Mouse (Mus musculus) erythroid progenitor cell, adult 5-6 weeks (primary cell): ENCODE data around the gene Map3k21. TPM values are rescaled to one million over a fixed set of nuclear protein-coding genes. Genes with fewer than 3 reads are reported as not detected.
A peak's percentile ranks its signal among the peaks of the same experiment; 100 is the strongest.

ENCODE experiments used
- ATAC-seq: replicated peaks from 2 replicates; pipeline ENCODE4 v1.8.0; 2016; ENCODE audit warnings: moderate number of reproducible peaks, mild to moderate bottlenecking, moderate TSS enrichment, inconsistent platforms; ENCODE audit not compliant: poor library complexity, low FRiP score, severe bottlenecking
- total RNA-seq, 2 experiments: library from RNA; stranded (forward) in 1 of 2; stranded (reverse) in 1 of 2; fragments of 150-400 nt in 1 of 2; fragments of 186-747, 209-891 nt in 1 of 2; gene quantifications; 2 replicates each; pipeline versions ENCODE4 v1.2.3 to v1.2.4; 2015 to 2017; ENCODE audit warnings: low replicate concordance in 2 of 2

Gene Map3k21
- total RNA-seq, 2 experiments from 2014 or later: not detected

DNA sequence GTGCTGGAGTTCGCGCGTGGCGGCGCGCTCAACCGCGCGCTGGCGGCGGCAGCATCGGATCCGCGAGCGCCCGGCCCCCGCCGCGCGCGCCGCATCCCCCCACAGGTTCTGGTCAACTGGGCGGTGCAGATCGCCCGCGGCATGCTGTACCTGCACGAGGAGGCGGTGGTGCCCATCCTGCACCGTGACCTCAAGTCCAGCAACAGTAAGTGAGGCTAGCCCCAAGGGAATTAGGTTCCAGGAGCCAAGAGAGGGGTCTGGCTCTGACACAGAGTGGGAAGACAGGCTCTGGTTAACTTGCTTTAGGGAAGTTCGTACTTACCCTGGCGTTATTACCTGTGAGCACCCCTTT lies 955 bp downstream of the Map3k21 start:
- ATAC-seq: no peak

DNA sequence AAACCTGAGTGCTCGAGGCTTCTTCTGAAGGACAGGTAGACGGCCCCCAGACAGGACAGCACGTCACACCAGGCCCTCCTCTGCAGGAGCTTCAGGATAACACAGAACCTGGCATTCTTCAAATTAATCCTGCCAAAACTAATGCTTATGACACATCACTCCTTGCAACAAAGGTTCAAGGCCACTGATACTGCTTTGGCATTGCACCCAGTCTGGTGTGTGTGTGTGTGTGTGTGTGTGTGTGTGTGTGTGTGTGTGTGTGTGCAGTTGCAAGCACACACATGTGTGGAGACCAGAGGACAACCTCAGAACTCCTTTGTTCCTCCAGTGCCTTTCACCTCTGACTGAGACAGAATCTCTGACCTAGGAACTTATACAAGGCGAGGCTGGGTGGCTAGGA lies 3.0 kb downstream of the Map3k21 start:
- no peak for ATAC-seq

DNA sequence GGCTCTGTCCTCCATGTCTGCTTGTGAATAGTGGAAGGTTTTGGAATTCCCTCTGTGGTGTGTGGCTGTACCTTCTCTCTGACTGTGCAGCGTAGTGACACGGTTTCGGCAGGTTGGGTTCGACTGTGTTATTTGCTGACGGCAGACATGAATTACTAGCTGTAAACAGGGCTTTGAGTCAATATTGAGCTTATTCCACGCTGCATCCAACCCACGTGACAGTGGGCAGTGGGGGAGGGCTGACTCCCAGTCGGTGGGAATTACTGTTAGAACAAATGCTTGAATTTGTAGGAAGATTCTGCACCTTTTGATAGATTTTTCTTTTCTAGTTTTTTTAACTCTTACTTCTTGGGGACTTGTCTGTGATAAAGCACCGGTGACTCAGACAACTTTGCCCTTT lies 4.1 kb downstream of the Map3k21 start:
- ATAC-seq: no peak

DNA sequence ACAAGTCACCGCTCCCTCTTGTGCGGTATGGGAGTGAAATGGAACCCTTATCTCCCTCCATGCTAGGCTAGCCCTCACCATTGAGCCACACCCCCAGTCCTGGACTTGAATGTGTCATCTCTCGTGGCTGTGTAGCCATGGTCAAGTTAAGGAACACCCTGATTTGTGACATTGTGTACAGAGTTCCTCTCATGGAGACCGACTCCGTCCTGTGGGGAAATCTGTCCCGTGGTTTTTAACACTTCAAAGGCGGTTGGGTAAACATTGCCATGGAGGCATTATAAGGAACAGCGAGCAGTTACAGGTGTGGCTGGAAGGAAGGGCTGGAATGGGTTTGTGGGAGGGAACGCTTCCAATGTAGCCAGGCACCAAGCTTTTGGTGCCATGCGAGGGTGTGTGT lies 6.8 kb downstream of the Map3k21 start:
- no peak for ATAC-seq

DNA sequence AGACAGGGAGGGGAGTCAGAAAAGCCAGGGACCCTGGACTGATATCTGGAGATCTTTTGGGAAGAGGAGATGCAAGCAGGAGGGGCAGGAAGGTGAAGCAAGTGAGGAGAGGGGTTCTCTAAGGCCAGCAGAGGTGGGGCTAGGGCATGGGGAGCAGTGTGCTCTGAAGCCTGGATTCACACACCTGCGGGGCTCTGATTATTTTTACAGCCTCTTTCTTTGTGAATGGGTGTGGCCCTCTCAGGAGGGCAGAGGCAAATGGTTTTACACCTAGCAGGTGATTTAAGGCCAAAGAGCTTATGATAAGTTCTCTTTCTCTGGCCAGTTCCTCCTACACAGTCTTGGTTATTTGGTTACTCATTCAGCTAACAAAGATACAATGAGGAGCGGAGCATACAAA lies 8.5 kb downstream of the Map3k21 start:
- no peak for ATAC-seq

DNA sequence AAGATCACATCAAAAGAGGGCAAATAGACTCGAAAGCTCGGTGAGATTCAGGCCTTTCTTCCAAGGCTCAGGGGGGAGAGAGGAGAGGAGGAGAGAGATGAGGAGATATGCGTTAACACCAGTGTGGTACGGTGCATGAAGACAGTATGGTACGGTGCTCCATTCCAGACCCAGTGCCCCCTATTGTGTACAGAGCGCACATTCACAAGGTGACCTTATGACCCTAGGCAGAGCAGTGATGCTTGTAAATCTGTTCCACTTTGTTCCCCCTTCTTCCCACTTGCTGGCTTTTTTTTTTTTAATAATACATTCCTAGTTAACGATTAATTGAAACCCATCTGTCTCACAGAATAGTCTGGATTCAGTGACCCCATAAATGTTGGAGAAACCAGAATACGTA lies 9.3 kb downstream of the Map3k21 start:
- ATAC-seq: no peak

DNA sequence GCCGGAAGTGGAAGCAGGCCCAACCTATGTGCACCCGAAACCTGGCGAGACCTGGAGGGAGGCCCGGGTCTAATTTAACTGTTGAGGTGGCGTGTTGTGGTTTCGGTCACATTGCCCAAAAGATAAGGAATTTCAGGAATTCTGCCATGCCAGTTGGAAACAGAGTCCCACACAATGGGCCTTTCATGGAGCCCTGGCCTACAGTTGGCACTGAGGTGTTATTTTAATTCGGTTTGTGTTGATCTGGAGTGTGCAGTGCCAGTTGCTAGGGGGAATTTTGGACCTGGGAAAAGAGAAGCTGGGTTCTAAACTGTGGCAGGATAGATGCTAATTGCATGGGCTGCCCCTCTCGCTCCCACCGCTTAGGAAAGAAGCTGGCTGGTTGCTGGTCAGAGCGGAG lies 10.0 kb downstream of the Map3k21 start:
- ATAC-seq: no peak

DNA sequence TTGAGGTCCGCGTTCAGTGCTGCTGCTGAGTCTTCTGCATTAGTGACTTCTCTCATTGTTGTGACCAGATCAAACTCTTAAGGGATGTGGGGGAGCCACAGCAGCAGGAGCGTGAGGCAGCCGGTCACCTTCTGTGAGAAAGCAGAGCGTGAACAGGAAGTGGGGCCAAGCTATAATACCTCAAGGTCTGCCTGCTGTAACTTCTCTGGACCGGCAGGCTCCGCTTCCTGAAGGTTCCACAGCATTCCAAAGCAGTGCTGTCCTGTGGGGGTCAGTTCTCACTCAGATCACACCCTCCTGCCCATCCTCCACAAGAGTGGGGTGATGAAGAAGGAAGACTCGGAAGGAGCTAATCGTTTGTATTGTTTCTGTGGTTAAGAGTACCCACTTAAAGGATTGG lies 10.5 kb downstream of the Map3k21 start:
- no peak for ATAC-seq

DNA sequence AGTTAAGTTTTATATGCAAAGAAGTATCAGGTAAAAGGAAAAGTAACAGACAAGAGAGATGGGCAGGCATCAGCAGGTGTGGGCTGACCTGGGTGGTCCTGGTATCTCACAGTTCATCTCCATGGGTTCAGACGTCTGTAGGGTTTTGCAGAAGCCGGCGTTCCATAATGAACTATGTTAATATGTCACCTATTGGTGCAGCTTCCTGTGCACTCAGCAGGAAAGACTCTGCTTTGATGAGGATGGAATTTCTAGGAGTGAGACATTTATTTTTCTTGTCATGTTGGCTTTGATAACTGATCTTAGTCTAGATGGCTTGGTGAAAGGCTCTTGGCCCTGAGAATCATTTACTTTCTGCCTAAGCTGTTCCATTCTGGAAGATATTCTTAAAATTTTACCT lies 12.1 kb downstream of the Map3k21 start:
- ATAC-seq: no peak

DNA sequence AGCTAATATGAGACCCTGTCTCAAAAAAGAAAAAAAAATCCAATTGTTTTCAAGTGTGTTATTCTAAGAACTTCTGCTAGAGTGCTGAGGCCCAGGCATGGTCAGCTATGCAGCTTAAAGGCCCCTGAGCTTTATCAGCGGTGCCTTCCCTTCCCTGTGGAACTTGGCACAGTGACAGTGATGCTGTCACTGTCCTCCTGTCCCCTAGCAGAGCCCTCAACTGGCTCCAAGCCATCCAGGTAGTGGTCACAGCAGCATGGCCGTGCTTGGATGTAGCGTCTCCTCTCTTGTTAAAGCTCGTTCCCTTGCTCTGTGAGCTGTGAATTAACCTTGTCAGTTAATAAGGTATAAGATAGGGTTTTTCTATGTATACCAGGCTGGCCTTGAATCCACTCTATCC lies 16.4 kb downstream of the Map3k21 start:
- no peak for ATAC-seq

DNA sequence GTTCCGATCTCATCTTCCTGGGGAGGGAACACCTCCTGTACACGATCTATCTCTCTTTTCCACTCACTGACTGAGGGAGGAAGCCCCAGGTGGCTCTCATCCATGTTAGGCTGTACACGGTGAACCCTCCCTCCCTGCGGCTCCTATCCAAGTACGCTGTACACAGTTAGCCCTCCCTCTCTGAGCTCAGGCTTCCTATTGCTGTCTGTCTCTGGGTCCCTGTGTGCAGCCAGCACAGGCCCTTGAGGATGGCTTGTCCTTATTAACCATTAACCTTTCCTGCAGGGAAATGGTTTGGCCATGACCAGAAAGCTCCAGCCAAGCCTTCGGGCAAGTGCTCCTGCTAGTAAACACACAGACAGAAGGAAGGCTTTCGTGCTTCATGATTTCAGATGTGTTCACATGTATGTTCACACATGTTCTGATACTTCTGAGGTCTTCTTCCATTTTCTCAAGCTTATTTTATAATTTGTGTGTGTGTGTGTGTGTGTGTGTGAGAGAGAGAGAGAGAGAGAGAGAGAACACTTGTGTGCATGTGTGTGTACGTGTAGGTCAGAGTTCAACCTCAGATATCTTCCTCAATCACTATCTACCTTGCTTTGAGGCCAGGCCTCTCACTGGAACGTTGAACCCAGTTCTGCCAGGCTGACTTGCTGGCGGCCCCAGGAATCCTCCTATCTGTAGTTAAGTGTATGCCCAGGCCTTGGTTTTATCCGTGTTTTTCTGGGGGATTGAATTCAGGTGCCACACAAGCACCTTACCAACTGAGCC lies 20.2 kb downstream of the Map3k21 start:
- ATAC-seq: no peak

DNA sequence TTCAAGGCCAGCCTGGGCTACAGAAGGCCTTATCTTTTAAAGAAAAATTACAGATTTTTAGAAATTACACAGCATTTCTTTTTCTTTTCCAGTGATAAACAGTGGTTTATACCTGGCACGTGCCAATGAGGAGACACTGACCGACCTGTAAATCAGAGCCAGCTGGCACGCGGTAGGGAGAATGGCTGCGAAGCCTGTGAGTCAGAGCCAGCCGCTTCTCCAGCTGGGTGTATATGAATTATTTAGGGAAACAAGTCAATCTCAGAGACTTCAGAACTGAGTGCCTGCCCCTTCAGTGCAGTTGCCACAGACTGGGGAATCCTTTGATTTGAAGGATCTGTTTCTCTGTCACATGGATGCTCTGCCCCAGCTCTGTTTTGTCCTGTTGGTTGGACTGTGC lies 21.6 kb downstream of the Map3k21 start:
- ATAC-seq: no peak

DNA sequence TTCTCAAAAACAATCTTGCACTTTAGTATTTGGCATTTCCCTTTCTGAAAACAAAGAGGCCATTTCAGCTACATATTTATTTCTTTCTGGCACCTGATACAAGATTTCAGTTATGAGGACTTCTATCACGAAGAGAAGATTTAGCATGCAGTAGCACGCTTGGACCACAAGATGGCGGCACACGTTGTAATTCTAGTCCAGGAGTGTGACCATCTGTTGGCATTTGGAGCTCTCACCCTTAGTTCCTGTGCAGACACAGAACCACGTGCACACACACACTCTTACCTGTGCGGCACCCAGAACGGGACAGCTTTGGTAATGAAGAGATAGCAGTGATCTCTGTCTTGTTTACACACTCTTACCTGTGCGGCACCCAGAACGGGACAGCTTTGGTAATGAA lies 25.4 kb downstream of the Map3k21 start:
- peak; percentile 25 for ATAC-seq

DNA sequence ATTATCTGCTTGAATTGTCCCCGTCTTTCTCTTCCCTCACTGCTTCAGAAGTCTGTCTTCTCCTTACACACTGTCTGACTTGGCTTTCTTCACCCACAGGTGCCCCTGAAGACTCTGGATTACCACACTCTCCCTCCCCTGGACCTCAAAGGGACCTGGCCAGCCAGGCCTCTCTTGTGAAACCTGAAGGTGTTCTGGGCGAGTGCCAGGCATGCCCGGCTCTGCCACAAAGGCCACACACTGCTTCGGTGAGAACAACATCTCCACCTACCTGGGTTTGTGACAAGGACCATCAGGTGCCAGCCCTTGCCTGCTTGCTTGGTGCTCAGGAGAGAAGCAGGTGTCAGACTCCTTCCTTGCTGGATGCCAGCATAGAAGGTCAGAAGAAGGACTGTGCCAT lies 34.3 kb downstream of the Map3k21 start:
- ATAC-seq: no peak

DNA sequence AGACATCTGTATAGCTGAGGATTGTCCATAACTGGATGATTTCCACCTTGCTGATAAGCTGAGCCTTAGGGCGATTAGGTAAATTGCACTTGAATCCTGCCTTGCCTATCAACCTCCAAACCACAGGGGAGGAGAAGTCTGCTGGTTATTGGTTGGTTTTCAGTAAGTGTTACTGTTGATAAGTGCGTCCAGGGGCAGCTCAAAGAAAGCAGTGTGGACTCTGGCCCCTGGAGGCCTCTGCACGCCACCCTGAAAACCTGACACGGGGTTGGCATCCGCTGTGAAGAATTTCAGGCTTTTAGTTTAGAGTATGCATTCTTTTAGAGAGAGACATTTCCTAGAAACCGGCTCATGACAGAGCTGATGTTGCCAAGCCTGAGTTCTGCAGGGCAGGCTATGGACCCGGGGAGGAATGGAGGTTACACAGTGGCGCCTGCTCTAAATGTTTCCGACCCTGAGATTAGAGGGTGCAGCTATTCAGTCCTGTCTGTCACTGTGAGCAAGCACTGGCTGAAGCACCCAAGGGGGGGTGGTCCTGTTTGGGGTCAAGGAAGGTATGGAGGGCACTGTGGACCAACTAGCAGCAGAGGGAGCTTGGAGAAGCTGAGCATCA lies 38.6 kb downstream of the Map3k21 start:
- ATAC-seq: no peak

DNA sequence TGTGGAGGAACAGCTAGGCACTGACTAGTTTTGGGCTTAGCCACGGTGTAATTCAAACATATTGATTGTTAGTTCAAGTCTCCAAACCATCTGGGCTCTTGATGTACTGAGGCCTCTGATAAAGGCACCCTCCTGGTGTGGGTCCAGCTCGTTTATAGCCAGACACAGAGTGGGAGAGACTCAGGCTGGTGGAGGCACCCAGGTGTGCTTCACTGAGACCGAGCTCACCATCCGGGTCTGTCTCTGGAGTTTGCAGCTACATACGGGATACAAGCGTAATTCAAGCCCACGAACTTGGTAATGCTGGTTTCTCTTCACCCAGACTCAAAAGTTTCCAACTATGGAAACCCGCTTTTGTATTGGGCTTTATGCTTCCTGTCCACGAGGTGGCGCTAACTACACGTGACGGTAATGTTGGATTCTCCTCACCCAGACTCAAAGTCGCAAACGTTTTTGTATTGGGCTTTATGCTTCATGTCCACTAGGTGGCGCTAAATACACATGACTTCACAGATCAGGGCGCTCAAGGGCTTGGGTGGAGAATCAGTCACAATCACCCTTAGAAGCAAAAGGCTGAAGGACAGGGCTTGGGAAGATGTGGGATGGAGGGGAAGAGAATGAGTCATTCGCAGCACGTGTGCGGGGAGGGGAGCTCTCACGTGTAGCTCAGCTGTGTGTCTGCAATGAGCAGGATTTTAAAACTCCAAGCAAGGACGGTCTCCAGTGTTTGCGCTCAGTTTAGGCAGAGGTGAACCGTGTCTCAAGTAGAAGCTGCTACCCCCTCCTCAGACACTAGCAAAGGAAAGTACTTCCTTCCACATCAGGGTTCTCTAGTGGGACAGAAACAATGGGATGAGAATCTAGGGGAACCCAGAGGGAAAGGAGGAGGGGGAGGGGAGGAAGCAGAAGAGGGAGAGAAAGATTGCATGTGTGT lies 40.0 kb downstream of the Map3k21 start:
- ATAC-seq: peak; percentile 55

DNA sequence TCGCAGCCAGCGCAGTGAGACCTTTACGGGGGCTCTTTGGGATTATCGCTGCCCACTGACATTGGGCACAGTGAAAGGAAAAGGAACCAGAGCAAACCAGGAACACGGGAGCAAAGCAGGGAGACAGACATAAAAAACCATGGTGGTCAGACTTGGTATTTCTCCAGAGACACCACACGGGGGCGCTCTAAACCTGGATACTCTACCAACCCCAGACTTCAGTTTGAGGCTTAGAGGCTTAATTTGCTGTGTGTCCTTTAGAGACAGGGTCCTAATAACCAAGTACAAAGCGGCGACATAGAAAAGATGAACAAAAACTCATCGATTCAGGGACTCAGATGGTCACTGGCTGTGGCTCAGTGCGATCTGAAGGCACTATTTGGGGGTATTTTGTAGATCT lies 45.4 kb downstream of the Map3k21 start:
- no peak for ATAC-seq

DNA sequence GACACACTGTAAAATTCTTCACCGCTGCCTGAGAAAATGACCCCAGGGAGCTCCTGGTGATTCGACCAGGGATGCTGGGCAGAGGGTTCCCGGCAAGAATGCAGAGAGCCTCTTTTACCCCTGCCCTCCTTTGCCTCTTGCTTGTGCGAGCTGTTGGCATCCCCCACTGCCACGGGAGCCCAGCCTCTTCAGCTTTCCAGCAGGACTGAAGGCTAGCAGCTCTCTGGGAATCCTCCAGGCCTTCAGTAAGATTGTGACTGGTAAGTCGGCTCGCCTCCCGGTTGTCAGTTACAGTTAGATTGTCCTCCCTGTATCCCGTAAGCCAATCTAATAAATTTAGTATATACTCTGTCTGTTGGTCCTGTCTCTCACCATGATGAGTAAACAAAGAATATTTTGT lies 46.5 kb downstream of the Map3k21 start:
- no peak for ATAC-seq

DNA sequence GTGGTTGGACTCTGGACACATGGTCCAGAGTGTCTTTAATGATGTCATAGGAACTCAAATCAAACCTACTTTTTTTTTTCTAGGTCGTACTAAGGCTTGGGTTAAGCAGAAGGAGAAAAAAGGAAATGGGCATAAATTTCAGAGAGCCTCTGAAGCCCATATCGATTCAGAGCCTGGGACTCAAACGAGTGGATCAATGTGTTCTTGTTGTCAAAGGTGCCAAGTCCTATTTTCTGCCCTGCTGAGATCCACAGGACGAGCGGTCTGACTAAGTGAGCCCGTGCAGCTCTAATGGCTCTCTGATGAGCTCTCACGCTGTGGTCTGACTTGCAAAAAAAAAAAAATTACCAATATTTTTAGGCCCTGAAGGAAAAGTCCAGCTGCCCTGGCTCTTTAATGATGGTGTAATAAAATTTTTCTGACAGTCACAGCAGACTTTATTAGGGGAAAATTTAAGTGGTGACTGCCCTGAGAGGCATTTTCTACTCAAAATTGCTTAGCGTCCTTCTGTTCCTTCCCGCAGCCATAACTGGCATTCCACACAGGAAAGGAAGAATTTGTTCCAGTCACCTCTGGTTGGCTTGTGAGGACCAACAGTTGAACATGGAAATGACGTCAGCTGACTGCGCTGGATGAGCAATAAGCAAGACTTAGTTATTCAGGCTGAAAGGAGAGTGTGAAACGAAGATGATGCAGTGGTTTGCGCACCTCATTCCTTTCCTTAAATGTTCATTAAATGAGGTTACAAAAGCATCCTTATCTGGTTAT lies 47.2 kb downstream of the Map3k21 start:
- ATAC-seq: no peak

DNA sequence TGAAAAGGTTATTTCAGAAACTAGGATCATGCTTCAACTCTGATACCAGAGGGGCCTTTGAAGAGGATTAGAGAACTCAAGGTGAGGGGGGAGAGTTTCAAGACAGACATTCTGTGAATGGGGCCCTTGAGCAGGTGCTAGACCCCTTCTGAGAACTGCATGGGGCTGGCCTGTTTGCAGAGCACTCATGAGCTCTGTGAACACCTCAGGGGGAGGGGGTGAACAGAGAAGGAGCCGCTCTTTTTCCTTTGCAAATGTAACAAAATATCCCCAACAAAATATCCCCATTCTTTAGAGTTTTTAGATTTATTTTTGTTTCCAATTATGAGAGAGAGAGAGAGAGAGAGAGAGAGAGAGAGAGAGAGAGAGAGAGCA lies 47.7 kb downstream of the Map3k21 start:
- ATAC-seq: no peak
